Mouse (Mus musculus) thymus, adult 18-20 months (tissue): ENCODE data around the gene A3galt2.

ENCODE experiments used
- DNase-seq, 2 experiments: peaks; one replicate each; pipeline ENCODE4 v3.0.0; 2022; ENCODE audit warnings: mixed read lengths in 2 of 2

Gene A3galt2

DNA sequence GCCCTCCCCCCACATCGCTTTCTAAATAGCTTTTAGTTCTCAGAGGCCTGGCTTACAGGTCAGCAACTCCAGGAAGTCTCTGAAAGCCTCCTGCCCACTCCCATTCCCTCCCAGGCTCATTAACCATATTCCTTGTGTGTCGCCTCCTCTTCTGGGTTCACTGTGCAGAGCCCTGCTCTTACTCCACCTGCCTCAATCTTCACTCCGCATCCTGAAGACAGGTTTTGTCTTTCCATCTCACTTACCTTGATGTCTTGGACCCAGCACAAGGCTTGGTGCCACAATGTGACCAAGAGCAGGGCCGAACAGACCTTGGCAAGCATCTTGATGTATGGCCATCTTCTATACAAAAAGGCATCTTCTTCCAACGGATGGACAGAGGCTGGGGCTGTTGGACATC lies 4.0 kb downstream of the A3galt2 start:
- DNase-seq: no peak

GRCm38 (mm10) chr4:128760029-128760428 lies 4.9 kb downstream of the A3galt2 start:
- DNase-seq: no peak

GRCm38 (mm10) chr4:128766929-128767328 lies 11.8 kb downstream of the A3galt2 start:
- no peak for DNase-seq

GRCm38 (mm10) chr4:128768120-128768519 lies 13.0 kb downstream of the A3galt2 start:
- DNase-seq: no peak

DNA sequence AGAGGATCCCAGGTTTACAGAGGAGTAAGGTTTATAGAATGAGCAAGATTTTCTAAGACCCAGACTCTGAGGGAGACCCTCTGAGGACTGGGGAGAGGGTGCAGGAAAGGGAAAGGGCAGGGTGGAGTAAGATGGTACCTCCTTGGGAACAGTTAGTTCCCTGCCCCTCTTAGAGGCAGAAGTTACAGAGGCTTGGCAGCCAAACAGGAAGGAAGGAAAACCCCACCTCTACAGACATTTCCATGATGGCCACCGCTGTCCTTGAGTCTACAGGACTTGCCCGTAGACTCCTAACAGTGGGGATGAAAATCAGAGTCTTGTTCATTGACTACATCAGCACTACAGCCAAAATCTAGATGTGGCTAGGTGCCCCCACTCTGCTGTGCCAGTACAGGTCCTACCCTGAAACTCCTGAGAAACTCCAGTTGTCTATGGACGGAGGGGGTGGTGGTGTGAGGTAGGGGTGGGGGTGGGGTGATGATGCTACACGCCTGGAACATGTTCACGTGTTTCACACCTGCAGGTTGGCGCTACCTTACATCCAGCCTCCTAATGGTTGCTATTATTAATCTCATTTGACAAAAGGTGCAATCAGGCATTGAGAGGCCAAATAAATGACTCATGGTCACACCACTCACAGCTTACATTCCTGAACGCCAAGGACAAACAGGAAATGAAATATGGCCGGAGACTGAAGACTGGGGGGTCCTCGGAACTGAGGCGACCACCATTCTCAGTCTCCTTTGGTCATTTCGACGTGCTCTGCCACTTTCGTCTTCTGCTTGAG lies 14.6 kb downstream of the A3galt2 start:
- no peak for DNase-seq

DNA sequence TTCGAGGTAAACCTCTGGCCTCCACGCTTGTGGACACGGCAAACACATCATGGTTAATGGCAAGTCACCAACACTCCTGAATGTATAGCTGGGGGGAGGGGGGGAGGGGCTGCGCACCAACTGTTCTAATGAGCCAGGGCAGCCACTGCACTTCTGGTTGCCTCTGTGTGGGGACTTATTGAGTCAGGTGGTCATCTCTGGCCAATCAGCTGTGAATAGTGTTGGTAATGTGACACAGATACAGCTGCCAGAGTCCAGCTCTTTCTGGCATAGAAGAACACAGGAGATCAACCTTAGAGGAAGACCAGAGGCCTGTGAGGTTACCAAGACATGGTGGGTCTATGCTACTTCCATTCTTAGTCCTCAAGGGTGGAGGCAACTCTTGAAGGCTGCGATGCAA lies 15.5 kb downstream of the A3galt2 start:
- DNase-seq: no peak

- no peak for DNase-seq
Measured at GRCm38 (mm10) chr4:128773820-128774219, 18.7 kb downstream of the A3galt2 start.

- no peak for DNase-seq
Measured at GRCm38 (mm10) chr4:128774467-128774866, 19.3 kb downstream of the A3galt2 start.

DNA sequence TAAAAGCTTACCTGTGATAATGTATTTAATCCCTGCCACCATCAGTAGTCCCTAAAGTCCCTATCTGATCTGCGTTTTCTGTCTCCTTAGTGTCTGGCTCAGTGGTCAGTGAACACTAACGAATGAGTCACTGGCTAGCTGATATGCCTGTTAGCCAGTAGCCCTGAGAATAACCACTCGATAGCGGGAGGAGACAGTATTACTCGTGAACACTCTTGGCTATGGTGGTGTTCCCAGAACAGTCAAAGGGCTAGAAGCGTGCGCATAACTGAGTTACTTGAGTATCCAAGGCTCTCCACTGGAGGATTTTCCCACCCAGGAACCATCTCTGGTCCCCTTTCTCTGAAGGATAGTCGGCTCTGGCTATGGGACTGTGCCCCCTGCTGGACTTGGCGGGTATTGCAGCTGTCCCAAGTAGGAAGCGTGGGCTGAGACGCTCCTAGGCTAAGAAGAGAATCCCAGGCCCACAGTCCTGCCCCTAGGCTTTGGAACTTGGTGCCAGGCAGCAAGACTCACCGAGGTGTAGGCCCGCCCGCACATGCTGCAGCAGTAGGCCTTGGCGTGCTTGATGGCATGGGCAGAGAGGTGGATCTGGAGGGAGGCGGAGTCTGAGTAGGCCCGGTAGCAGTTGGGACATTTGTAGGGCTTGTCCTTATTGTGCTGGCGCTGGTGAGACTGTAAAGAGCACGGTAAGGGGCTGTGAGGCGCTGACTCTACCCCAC lies 21.6 kb downstream of the A3galt2 start:
- peak; percentile 29 to 40 for DNase-seq

GRCm38 (mm10) chr4:128777593-128777992 lies 22.4 kb downstream of the A3galt2 start:
- DNase-seq: no peak

DNA sequence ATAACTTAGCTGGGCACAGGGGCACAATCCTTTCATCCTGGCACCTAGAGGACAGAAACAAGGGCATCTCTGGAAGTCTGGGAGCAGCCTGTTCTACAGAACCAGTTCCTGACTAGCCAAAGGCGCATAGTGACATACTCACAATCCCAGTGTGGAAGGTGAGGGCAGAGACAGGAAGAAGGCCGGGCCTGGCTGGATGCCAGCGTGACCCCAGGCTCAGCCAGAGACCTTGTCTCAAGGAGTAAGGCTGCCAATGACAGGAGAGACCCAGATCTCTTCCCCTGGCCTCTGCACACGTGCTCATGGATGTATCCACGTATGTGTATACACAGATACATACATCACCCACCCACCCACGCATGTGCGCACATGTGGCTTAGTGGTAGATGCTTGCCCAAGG lies 26.9 kb downstream of the A3galt2 start:
- DNase-seq: no peak

DNA sequence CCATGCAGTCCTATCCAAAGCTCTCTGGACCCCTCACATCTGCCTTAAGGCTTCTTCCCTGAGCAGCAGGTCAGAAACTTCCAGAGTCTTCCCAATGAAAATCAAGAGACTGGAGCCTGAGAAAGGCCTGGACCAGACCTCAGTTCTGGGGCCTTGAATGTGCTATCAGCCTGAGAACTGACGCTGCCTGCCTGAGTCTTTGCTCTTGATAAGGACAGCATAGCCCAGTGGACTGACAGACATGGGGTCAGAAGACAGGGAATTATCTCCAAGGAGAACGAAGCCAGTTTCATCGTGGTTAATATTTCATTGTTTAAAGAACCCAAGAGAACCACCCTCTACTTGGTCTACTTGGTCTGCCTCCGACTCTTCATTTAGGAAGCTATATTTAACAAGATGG lies 27.5 kb downstream of the A3galt2 start:
- DNase-seq: no peak

GRCm38 (mm10) chr4:128784950-128785631 lies 29.9 kb downstream of the A3galt2 start:
- no peak for DNase-seq

DNA sequence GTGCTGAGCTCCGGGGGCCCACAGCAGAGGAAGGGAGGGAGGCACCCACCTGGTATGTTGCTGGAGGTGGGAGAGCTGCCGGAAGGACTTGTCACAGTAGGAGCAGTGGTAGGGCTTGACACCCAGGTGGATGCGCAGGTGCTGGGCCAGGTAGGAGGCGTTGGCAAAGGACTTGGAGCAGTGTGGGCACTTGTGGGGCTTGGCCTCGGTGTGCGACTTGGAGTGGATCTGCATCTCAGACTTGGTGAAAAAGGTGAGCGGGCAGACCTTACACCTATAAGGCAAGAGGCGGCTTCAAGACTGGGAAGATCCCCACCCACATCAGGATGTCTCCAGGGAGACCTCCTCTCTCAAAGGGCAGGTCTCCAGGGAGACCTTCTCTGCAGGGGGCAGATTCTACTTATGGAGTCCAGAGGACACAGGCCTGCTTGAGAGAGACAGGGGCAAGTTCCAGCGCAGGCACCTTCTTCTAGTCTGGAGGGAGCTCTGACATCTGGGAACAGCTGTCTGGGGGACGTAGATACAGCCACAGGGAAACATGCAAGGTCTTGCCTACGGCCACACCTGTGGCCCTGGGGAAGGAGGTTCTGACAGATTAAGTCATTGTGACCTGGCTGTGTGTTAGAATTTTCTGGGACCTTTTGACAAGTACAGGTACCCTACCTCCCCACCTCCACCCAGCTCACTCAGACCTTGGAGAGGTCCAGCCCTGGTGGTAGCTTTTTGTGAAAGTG lies 30.9 kb downstream of the A3galt2 start:
- no peak for DNase-seq

GRCm38 (mm10) chr4:128787023-128787939 lies 32.1 kb downstream of the A3galt2 start:
- no peak for DNase-seq

- no peak for DNase-seq
Measured at GRCm38 (mm10) chr4:128788108-128788507, 32.9 kb downstream of the A3galt2 start.

GRCm38 (mm10) chr4:128789646-128790045 lies 34.5 kb downstream of the A3galt2 start:
- DNase-seq: no peak

DNA sequence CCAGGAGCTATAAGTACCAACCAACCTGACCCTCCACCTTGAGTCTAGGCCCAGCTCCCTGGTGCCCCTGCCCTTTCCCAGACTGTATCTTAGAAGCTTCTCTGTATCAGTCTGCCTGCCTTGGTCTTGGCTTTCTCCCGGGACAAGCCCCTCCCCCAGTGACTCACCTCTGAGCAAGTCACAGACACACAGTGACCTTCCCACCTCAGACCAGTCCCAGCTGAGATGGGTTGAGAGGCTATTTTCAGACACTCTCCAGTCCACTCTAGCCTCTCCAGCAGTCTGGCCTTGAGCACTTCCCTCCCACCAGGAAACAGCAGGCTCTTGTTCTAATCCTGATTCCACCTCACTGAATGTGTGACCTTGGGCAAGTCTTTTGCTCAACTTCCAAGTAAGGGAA lies 38.5 kb downstream of the A3galt2 start:
- no peak for DNase-seq

- DNase-seq: no peak
Measured at GRCm38 (mm10) chr4:128794198-128794597, 39.0 kb downstream of the A3galt2 start.

DNA sequence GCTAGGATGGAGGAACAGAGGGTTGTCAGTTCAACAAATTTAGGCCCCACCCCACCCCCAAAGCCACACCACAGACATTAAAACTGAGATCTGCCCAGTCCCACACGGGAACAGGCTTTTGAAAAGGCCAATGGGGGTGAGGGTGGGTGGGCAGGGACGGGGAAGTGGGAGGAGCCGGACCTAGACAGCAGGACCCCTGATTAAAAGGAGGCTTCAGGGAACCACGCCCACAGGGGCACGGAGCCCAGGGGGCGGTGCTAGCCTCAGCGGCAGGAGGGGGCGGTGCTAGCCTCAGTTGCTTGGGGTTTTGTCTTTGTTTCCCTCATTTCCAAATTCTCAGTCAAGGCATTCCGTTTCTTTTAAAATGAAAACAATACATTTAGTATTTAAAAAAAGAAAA lies 40.4 kb downstream of the A3galt2 start:
- no peak for DNase-seq

DNA sequence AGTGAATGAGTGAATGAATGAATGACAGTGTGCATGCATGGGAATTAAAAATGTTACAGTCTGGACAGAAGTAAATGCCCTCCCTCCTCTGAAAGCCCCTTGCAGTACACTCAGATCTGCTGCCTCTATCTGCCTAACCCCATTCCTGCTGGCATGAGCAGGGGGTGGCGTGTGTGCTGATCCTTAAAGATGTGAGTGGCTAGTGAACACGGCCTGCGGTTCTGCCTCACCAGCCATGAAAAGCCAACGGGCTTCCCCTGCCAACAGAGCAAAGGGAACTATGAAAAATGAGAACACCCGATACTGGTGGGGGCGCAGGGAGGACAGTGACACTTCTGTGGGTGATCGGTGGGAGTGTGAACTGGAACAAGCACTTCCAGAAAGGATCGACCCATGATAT lies 41.6 kb downstream of the A3galt2 start:
- DNase-seq: no peak
